Mouse (Mus musculus) T-helper 17 cell (primary cell): Measurements from ENCODE around the gene Zmym6.

Experiments
- in situ Hi-C, 2 experiments: fragments of 300-600 bp; cut with MboI, MseI; formaldehyde crosslinking; loops; 1 replicate in 1 of 2; 2 replicates in 1 of 2; pipeline ENCODE4 v1.15.1; 2025; ENCODE audit warnings: high pct_unique_total_duplicates in 2 of 2

Zmym6 gene

GRCm38 (mm10) chr4:127173461-127173860 is 96.3 kb downstream of the Zmym6 start:
- in situ Hi-C loops: loop anchor here in 1 of 2 experiments (5.0 to 25.0 kb wide), 2 partner anchors 101 to 1014 kb away; no protein-coding TSS in a partner anchor
